Mouse (Mus musculus) heart, postnatal 14 days (tissue): ENCODE measurements at regions not wholly inside any gene's neighbourhood (a gene's known extent, or its start where the extent isn't known, plus 50 kb on each side); places are given as distances from the start of the nearest gene placed in this dataset.
A peak's percentile ranks its signal among the peaks of the same experiment; 100 is the strongest.

Experiments used
- DNase-seq, 2 experiments: peaks; one replicate each; pipeline ENCODE4 v3.0.0; 2021 to 2022
- intact Hi-C: fragments of 180-260 bp; cut with DNase I; formaldehyde crosslinking; loops from one replicate; pipeline ENCODE4 v1.15.1; 2025

DNA sequence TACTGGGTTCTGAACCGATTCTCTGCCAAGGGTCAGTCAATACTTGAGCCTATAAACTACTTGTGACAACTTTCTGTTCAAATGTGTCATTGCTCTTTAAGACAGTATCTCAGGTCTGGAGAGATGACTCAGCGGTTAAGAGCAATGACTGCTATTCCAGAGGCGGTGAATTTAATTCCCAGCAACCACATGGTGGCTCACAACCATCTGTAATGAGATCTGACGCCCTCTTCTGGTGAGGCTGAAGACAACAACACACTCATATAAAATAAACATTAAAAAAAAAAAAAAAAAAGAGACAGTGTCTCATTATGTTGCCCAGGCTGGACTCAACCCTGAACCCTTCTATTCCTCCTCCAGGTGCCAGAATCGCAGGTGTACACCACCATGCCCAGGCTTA lies 159.0 kb upstream of the Ubl3 start:
- DNase-seq: no peak
- intact Hi-C loops: no loop called here

DNA sequence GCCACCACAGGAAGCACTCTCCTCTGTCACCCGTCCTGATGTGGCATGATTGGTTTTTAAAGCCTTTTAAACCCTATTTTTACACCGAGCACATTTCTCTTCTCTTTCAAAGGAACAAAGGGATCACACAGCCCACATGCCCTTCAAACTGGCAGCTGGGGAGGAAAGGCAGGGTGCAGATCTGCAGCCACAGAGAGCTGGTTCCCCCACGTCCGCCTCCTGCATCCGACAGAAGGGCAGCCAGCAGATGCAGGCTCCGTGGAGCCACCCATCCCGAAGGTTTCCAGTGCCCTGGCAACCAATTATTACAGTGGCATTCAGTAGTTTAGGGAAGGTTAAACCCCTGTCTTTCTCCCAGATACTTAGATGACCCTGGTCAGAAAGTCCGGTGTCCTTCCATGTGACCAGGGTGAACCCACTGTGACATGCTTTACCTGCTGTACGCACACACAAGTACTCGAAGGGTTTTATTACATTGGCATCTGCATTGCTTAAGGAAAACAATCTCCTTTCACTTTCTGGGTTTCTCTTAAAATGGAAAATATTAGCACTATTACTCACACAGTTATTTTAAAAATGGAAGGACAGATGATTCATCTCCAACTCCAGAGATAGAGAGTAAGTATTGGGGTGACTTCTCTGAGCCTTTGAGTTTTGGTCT lies 156.7 kb upstream of the Ubl3 start:
- DNase-seq: no peak

DNA sequence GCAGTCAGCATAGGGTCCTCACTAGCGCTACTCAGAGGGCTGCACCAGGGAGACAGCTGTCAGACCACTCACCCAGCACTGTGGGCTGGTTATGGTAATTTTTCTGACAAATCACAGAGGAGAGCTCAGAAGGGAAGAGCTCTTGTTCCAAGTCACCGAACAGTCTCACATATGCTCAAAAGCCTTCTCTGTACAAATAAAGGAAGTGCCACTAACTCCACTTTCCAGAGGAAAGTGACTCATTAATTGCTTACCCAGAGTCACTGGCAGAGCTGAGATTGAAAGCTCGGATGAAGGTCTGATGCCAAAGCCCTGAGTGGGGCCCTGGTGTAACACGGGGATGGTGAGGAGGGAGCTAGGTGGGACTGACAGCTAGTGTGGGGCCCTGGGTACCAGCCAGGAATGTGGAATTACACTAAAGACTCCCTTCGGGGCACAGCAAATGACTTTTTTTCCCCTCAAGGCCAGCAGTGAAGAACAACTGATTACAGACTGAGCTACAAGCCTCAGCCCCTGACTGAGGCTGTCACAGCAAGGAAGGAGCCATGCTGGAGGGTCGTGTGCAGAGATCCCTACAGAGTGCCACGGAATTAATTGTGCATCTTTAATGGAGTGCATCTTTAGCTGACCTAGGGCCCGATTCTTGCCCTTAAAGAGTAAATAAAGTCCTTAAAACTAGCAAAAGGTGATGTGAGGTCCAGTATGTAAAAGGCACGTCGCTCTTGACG lies 155.6 kb upstream of the Ubl3 start:
- intact Hi-C loops: no loop called here

More for the DNA sequence above, 156.7 kb upstream of the Ubl3 start:
- intact Hi-C loops: no loop called here

DNA sequence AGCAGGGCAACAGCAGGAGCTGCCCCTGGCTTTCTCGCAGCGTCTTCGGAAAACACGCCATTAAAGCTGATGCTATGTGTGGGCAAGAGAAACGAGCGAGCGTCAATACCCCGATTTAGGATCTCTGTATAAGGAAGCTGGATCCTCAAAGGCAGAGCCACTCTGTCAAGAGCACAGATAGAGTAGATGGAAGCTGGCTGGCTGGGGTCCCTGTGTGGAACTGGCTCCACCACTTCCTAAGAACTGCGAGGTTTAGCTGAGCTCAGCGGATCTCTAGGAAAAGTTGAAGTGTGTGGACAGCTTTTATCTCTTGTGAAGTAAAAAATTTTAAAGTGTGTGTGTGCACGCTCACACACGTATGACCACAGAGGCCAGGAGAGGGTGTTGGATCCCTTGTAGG lies 154.7 kb upstream of the Ubl3 start:
- DNase-seq: no peak
- intact Hi-C loops: no loop called here

More for the DNA sequence above, 155.6 kb upstream of the Ubl3 start:
- no peak for DNase-seq

DNA sequence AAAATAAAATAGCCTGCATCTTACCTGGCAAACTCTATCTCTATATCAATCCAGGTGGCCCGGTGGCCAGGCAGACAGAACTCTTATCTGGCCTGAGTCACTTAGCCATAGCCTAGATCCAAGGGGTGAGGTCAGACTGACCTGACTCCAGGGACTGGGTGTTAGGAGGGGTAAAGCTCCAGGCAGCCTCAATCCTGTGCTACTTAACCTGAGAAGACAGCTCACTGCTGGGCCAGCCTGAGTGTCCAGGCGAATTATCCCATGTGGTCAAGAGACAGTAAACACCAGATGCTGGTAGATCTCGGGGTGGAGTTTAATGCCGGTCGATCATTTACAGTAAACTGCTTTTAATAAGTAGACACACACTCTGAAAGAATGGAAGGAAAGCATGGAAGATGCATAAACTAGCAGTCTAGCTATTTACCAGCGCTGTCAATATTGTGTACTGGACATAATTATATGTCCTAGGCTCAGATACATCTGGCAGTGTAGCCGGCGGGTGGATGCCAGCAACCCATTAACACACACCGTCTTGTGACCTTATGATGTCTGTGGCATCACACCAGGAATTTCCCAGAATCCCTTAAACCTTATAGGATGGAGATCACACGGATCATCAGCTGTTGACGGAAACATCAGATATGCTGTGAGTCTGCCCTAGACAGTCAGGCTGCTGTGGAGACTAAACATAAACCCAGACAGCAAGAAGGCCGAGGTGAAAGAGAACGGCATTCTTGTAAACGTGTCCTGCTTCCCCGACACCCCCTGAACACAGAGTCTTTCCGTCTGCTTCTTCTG lies 153.9 kb upstream of the Ubl3 start:
- intact Hi-C loops: no loop called here

DNA sequence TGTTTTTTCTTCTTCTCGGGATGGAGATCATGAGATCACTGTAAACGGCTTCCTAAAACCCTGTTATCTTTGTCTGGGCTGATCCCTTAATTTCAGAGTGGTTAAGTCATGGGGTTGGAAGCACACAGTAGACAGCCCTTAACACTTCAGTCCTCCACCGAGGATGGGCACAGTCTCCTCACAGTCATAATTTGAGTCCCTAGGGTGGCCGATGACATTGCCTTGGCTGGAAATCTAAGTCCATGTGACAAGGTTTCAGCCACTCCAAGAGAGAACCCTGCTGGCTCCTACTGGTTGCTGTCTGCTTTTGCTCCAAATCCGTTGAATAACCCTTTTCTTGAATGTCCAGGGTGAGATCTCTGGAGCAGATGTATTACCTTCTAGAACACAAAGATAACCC lies 152.2 kb upstream of the Ubl3 start:
- intact Hi-C loops: no loop called here
- DNase-seq: peak; percentile 46 to 68

More for the DNA sequence above, 153.9 kb upstream of the Ubl3 start:
- no peak for DNase-seq

DNA sequence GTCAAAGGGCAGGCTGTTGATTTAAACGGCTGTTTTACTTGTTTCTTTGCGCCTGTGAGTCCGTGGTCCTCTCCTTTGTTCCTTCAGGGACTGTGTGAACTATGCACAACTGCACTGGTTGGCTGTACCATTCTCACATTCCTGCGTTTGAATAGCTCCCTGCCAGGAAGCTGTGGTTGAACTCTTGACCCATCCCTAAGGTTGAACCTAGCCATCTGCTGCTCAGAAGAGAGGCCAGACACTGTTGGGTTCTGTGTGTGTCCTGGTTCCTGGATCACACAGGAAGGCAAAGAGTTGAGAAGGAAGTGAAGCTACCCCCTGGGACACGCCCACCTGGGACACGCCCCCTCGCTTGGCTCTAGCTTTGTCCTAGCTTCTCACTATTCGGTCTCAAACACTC lies 149.3 kb upstream of the Ubl3 start:
- DNase-seq: no peak
- intact Hi-C loops: loop anchor here (1.0 kb wide), 1 partner anchor 150 kb away; the partner anchor contains the start of gene Ubl3

DNA sequence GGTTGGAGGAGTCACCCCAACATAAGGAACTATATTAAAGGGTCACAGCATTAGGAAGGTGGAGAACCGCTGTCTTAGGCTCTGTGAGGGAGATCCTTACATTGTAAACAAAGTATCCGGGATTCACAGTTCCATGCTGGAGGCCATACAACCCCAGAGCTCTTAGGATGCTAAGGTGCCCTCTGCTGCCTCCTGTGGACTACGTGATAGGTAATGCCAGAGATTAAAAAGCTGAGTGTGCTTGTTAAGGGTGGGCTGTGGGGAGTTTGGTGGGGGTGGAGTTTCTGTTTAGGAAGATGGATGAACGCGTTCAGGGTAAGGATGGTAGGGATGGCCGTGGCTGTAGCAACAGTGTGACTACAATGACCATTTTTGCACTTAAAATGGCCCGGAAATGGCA lies 148.4 kb upstream of the Ubl3 start:
- DNase-seq: no peak
- intact Hi-C loops: loop anchor here (1.0 kb wide), 1 partner anchor 149 kb away; the partner anchor contains the start of gene Ubl3

DNA sequence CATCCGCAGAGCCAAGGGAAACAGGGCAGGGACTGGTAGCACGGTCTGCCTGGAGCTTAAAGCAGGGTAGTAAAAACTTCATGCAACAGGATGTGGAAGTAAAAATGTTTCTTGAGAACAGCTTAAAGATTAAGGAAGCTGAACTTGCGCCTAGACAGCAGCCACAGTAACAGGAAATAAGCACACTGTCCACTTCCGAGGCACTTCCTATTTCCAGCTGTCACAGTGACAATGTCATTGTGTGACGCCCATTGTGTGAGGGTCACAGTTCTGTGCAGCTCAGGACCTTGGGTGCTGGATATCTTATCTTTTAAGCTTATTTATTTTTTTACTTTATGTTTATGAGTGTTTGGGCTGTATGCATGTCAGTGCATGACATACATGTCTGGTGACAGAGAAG lies 147.7 kb upstream of the Ubl3 start:
- no peak for DNase-seq
- intact Hi-C loops: no loop called here

DNA sequence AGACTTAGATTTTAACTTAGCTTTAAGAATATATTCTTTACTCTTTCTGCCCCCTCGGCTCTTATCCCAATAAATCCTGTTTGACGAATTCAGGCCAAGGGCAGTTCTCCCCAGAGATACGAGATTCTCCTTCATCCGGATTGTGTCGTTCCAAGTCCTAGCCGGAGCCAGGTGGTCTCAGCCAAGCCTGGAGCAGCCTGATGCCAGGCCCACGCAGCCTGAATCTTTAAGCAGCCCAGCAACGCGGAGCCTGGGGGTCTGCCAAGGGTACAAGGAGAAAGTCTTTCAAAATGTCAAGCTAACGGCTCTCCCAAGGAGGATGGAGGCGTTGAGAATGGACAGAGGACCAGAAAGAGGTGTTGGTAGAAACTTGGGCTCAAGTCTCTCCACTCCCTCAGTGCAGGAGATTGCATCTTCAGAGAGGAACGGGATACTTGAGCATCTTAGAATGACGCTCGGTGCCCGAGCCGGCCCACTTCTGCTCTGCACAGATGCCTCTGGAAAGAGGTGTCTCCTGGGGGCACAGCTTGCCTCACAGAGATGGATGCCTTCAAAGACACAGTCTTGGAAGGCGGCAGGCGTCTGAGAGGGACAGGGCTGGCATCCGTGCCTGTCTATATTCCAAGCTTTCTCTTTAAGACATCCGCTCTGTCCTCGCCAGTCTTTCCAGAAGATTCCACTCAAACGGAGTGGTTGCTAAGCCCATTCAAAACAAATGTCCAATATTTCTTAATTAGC lies 145.2 kb upstream of the Ubl3 start:
- intact Hi-C loops: no loop called here
- DNase-seq: peak in 1 of 2 experiments; percentile 44

DNA sequence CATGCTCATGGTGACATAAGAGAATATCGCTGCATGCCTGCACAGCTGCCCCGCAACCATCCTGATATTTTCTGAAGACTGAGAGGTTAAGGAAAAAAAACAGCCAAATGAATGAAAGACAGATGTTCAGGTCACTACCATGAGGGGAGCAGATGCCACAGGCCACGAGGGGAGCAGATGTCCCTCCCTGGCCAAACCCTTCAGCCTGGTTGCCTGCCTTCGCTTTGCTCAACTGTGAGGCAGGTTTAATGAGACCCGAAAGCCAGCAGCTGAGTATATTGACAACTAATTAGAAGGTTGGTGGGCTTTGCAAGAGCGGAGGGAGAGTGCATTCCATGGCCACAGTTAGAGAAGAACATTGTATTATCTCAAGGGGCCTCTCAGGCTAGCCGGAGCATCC lies 141.8 kb upstream of the Ubl3 start:
- DNase-seq: no peak
- intact Hi-C loops: no loop called here

DNA sequence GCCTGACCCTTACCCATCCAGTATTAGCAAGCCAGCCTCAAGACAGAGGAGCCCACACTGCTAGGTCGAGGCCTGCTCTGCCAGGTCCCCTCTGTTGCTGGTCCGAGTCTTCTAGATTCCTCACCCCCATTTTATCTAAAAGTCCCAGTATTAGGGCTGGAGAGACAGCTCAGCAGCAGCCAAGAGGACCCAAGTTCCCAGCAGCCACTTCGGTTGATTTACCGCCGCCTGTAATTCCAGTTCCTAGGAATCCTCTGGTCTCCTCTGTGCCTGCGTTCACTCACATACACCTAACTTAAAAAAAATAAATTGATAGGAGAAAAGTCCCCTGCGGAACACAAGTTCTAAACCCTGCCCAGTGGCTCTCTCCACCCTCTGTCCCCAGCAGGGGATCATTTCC lies 138.9 kb upstream of the Ubl3 start:
- intact Hi-C loops: no loop called here
- DNase-seq: no peak

DNA sequence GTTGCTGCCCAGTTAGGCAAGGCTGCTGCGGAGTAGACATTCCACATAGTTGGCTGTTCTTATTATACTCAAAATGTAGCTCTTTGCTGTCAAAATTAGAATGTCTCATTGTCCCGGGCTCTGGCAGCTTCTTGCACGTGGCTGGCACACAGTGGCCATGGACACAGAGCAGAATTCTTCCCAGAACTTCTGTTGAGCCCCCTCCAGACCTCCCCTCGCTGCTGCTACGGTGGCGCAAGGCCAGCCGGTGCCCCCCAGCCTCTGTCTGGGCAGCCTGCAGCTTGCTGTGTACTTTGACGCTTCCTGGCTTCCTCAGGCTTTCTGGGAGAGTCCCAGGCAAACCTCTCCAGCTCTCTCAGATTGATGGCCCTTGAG lies 138.2 kb upstream of the Ubl3 start:
- intact Hi-C loops: no loop called here
- no peak for DNase-seq

DNA sequence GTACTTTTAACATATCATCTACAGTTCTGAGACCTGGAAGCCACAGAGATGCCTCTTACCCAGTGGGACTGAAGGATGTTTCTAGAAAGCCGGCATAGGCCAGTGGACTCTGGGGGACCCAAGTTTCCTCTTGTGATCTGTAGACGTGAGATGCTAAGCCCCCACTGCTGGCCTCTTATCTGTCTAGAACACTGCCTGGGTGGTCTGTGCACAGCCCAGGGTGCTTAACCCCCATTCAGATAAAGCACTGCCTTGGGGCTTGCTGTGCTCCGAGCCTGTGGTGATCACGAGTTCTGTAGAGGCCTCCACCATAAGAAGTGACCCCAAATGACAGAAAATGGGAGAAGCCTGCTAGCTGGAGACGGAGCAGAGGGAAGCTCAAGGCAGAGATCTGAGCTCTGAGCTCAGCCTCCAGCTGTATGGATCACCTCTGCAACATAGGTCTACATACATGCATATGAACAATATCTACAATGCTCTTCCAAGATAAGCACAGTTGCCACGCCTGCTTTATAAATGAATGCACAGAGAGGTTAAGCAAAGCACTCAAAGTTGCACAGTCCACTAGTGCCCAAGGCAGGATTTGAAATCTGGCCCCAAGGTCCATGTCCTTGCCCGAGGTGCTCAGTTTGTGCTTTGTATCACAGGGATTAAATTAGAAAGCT lies 137.7 kb upstream of the Ubl3 start:
- DNase-seq: no peak
- intact Hi-C loops: no loop called here

DNA sequence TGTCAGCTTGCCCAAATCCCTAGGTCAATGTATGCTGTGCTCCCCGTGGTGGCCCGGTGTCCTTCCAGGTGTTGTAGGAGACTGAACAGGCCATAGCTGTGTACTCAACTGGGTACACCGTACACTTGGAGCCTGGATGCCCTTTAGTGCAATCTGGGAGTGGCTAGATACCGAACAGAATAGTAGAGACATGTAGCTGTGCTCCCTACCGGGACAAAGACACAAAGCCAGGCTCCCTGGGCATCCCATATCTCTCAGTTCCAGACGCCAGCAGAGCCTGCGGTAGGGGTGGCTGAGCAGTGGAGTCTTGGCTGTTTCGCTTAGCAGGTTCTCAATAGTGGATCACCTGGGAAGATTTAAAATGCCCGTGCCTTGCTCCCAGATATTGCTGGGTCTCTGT lies 136.7 kb upstream of the Ubl3 start:
- intact Hi-C loops: no loop called here
- no peak for DNase-seq

DNA sequence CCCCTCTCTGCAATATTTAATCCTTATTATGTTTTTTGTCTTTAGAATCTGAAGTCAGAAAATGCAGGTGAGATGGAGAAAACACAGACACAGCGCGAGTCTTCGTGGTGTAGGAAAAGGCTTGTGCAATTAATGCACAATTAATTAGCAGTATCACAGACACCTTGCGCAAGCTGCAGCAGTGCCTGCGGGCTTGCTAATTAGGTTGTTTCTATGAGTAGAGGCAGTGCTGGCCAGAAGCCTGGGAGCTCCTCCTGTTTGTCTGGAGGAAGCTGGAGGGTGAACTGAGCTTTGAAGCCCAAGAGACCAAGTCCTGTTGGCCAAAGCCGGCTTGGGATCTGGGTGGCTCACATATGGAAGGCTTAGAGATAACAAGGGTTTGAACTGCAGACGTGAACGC lies 135.9 kb upstream of the Ubl3 start:
- no peak for DNase-seq
- intact Hi-C loops: no loop called here

DNA sequence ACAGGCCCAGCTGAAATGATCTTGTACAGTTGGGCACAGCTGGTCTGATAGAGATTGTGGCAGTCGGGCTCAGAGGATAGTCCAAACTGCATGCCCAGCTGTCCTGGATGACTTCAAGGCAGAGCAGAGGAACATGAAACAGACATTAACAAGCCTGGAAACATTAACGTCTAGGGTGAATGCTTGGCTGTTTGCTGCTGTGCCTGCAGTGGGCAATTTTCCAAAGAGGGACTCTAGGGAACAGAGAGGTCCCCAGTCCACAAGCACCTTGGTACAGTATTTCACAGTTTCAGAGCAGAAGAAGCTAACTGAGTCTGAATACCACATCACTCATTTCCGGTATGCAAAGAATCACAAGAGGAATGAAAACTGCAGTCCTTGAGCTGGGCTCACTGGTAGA lies 135.2 kb upstream of the Ubl3 start:
- intact Hi-C loops: no loop called here
- DNase-seq: no peak

DNA sequence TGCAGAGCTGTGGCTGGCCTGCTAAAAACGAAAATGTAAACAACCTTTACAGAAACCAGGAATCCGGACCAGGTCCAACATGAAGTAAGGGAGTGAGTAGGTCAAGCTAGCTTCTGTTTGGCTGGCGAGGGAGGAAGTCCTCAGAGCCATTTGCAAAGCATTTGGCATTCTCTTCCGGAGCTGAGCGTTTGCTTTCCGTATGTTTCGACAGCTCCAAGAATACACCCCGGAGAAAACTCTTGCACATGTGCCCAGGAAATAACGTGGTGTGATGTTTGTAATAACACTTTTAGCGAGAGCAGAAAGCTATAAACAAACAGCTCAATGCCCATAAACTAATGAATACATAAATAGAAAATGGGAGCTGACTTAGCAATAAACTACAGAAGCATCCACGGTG lies 131.6 kb upstream of the Ubl3 start:
- DNase-seq: no peak
- intact Hi-C loops: no loop called here

DNA sequence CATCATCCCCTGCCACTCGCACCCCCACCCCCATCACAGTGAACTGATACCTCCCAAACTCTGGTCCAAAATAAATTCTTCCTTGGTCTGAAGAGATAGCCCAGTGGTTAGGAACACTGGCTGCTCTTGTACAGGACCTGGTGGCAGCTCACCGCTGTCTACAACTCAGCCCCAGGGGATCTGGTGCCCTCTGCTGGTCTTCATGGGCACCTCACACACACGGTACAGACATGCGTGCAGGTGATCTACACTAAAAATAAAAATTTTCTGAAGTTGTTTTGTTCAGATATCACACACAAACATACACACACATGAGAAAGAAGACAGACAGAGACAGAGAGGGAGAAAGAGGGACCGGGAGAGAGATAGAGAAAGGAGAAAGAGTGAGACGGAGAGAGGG lies 130.0 kb upstream of the Ubl3 start:
- no peak for DNase-seq
- intact Hi-C loops: no loop called here

DNA sequence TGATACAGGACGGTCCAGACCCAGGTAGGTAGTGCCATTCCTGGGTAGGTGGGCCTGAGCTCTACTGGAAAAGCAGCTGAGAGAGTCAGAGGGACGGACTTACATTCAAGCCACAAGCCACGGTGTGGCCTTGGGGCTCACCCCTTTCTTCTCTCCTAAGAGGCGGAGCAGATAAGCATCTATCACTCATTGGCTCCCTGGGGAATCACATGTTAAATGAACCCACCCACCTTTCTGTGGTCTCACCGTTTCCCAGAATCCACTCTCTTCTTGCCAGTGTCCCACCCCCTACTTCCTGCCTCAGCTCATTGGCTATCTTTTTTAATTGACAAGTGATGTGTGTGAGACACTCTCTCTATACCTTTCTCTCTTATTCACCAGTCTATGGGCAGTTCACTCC lies 127.8 kb upstream of the Ubl3 start:
- intact Hi-C loops: no loop called here

More for the DNA sequence above, 127.8 kb upstream of the Ubl3 start:
- no peak for DNase-seq
